Mouse (Mus musculus) layer of hippocampus, adult 6 months (tissue): ENCODE measurements around the gene Prmt8. TPM values are rescaled to one million over a fixed set of nuclear protein-coding genes. Genes with fewer than 3 reads are reported as not detected.

ENCODE experiments used
- long read RNA-seq, 2 experiments: library from polyadenylated mRNA; unstranded; transcript quantifications; one replicate each; pipeline ENCODE4 v2.0.0; 2019 to 2020
- microRNA-seq: library from miRNA; unstranded; fragments of <30 nt; microRNA quantifications from one replicate; pipeline ENCODE4 v1.2.0, GENCODE M21; 2020
- polyA plus RNA-seq: library from polyadenylated mRNA; unstranded; fragments of <200 nt; fragmentation: Nextera tagmentation; gene quantifications from 2 replicates; pipeline ENCODE4 v1.2.3, GENCODE M21; 2021

Gene Prmt8
- 25.2 and 25.3 TPM in 2 replicates for polyA plus RNA-seq
- long read RNA-seq, experiment 1, transcript Prmt8-201 (10 exons, 2,724 nt), result major isoform, 45 of 62 reads
- long read RNA-seq, experiment 1, partial matches to known transcripts, result 13 of 62 reads
- long read RNA-seq, experiment 1, other reads (novel, unspliced or antisense), result 4 of 62 reads
- long read RNA-seq, experiment 2, transcript Prmt8-201 (10 exons, 2,724 nt), result major isoform, 204 of 229 reads
- long read RNA-seq, experiment 2, partial matches to known transcripts, result 10 of 229 reads
- long read RNA-seq, experiment 2, other reads (novel, unspliced or antisense), result 15 of 229 reads

GRCm38 (mm10) chr6:127769275-127770156 is at the start of gene Prmt8:
Gene Prmt8 (minus strand): TSS chr6:127769472.

Small RNA genes within 50 kb of the gene (microRNA-seq; reads per million reads assigned to microRNA genes)
- gene Mir7233, result not detected

Other genes with a start within 250 kb of the Prmt8 start
- 0.13 and 0.41 TPM in 2 replicates for gene Cracr2a, start 208.1 kb downstream of the Prmt8 start, polyA plus RNA-seq
- gene Tspan11, start 118.1 kb upstream of the Prmt8 start, polyA plus RNA-seq, result 0.49 and 0.85 TPM in 2 replicates